Mouse (Mus musculus) G1E-ER4 (cell line): Measurements from ENCODE around the gene Ust. TPM values are rescaled to one million over a fixed set of nuclear protein-coding genes. Genes with fewer than 3 reads are reported as not detected.

ENCODE experiments used
- GATA1 ChIP-seq: IDR thresholded peaks from one replicate; pipeline ENCODE4 v1.8.0; 2012; ENCODE audit warnings: low read length, inconsistent platforms
- polyA plus RNA-seq: library from polyadenylated mRNA; stranded (reverse); fragments of >175 nt; gene quantifications from 2 replicates; pipeline ENCODE4 v1.2.3, GENCODE M21; 2012

Ust gene
- polyA plus RNA-seq, 1 experiment, result not detected

DNA sequence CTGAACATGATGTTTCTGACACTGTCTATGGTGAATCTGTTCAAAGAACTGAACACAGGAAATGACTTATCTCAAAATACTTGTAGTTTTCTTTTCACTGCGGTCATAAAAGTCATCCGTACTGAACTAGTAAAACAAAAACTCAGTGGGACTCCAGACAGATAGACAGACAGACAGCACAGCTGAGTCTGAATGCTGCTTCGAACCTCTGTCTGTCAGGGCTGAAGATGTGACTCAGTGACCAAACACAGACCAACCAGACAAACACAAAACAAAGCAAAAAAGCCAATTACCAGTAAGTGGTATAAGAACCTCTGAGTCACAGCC is 12.4 kb downstream of the Ust start:
- TF ChIP-seq GATA1, result no peak

DNA sequence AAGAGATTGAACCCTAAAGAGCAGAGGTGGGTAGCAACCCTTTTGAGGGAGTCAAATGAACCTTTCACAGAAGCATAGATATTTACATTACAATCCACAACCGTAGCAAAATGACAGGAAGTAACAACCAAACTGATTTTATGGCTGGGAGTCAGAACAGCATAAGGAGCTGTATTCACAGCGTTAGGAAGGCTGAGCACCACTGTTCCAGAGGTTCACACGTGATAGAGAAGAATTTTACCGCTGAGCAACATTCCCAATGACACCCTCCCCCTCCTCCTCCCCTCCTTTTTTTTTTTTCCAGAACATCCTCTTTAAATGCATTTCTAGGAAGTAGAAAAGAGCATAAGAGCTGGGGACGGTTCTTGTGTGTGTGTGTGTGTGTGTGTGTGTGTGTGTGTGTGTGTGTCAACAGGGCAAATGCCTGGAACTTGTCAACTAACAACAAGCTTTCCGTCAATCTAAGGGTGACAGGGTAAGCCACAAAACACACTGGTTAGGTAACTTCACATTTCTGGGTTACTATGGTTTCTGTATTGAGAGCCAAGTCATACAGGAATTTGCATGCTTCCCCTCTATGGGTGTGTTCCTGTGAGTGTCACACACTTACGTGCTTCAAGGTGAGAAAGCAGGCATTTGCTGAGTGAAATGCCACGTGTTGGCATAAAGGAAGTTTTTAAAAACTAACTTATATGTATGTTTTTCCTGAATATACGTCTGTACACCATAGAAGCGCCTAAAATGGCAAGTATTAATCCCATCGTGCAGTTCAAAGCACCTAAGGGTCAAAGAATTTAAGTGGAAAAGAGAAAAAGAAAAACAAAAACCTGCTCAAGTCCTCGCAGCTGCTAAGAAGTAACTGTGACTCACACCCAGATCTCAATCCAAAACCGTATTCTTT is 13.0 kb downstream of the Ust start:
- TF ChIP-seq GATA1, result no peak

DNA sequence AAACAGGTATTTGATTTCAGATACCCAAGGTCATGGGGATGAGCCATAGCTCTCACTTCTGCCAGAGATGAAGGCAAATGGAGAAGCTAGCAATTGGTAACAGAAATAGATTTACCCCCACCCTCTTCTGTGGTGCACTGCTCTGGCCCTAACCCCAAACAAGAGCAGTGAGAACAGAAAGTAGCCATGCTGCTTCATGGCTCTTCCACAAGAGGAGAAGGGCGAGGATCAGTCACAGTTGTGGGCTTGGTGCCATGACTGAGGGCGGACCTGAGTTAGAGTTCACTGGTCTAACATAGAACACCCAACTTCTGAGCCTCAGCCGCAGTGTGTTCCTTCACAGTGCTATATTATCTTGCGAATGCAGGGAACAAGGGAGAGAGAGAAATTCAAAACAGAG is 13.8 kb downstream of the Ust start:
- no peak for TF ChIP-seq GATA1

DNA sequence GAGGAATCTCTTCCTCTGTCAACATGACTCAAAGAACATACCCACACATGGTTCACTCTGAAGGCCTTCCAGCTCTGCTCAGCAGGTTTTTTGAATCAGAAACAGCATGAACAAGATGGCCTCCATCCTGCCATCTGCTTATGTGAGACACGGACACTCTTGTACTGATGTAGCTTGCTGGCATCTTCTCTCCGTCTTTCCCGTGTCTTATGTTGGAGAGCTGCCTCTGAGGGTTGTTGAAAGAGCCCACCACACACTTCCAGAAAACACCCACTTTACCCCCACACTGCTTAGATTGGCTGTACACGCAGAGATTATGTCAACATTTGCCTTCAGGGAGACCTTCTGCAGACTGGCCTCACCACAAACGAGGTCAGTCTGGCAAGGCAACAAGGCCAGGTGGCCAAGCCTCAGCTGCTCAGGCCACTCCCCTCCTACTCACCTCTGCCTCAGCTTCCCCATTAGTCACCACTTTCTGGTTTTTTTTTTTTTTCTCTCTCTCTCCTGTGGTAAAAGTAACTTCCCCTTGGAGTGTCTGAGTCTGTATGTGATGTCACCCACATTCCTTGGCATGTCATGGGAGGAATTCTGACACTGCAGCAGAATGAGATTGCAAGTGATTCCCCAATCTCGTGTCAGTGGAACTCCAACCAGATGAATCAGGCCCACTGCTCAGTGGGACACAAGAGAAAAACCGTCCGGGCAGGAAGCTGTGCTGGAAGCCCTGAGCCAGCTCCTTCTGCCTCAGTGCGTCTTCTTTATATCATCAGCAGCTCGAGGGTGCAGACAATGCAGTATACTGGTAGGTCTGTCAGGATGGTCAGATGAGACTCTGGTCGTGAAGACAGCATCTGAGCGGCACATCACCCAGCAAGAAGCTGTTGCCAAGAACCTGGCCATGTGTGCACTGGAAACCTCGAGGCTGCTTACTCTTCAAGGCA is 19.4 kb downstream of the Ust start:
- TF ChIP-seq GATA1, result no peak

DNA sequence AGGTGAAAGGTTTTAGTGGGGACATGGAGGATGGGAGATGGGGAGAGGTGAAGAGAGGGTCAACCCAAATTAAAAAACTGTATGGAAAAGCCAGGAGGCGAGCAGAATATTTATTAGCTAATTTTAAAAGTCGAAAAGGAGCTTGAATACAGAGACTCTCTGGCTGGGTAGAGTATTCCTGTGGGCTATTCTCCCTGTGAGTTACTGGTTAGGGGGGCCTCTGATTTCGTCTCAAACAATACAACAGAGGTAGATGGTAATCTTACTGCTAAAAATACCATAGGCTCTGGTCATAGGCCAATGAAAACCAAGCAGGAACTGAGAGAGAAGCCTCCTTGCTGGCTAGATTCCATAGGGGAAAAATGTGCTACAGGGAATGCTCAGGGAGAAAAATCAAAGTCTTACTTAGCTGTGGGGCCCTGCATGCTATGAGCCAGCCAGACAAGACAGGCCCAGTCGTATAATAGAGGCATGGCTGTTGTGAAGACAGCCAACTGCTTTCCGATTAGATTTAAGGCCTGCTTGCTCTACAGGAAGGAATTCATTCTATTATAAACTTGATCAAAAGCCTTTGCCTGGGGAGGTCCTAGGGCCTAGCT is 23.0 kb downstream of the Ust start:
- TF ChIP-seq GATA1, result no peak

DNA sequence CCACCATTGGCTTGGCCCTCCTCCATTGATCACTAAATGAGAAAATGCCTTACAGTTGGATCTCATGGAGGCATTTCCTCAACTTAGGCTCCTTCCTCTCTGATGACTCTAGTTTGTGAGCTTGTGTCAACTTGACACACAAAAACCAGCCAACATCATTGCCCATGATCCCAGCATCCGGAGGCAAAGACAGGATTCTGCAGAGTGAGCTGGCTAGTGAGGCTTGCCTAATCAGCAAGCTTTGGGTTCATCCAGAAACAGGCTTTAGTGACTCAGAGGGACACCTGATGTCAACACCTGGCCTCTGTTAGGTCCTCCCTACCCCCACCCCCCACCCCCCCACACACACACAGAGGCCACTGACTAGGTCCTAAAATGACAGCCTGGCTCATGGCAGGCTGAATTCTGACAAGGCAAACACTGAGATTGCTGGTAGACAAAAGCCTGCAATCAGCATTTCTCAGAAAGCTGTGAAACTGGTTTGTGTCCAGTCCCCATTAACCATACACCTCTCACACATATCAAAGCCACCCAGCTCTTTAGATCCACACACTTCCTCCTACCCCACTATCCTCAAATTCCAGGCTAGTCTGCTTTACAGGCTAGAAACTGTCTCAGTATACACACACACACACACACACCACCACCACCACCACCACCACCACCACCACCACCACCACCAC is 26.6 kb downstream of the Ust start:
- TF ChIP-seq GATA1, result no peak

DNA sequence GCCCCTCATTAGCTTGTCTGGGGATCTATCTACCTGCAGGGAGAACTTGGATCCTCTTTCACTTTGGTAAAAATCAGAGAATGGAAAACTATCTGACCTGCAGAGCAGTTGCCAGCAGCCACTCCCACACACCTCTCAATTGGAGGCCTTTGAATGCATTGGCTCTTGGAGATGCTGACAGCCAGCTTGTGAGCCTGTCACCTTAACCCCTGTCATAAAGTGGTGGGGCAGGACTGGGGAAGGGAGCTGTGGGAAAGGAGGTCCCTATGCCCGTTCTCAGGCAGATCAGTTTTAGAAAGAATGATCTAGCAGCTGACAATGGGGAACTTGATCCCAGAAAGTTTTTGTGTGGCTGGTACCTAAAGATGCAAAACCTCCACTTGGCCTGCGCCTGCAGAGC is 31.2 kb downstream of the Ust start:
- TF ChIP-seq GATA1, result no peak

DNA sequence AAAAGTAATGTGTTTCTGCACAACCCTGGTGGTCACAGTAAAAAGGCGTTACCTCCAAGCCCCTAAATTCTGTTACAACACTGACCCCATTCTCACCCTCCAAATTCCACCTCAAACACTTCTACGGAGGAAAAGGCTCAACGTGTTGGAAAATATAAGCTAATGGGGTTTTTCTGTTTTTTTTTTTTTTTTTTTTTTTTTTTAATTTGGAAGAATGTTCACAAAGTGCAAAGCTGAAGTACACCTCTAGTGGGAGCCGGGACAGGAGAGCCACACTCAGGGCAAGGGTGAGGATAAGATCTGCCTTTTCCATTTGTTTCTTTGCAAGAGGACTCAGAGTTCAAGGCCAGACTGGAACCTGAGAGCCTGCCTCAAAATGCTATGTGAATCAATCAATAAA is 34.1 kb downstream of the Ust start:
- TF ChIP-seq GATA1, result no peak

DNA sequence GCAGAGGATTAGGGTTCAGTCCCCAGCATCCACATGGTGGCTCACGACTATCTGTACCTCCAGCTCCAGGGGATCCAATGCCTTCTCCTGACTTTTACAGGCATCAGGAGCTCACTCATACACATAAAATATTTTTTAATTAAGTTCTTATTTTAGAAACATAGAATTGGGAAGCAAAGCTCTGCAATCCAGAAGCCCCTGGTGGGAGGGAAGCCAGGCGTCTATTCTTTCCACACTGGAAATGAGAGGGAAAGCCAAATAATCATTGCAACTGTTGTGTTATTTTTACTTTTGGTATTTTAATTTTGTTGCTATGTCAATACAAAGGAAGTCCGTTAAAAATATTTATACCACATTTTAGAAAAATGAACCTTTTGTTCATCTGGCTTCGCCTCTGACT is 35.8 kb downstream of the Ust start:
- TF ChIP-seq GATA1, result no peak

DNA sequence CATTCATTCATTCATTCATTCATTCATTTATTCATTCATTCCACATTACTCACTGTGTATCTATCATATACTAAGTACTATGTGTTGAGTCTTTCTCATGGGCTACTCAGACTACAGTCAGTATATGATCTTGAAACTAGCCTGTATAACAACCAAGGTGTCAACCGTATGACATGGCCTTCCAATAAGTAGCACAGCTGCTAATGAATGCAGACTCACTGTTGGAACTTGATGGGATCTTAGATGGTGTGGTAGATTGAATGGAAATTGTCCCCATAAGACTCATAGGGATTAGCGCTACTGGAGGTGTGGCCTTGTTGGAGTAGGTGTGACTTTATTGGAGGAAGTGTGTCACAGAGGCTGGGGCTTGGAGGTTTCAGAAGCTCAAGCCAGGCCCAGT is 38.8 kb downstream of the Ust start:
- no peak for TF ChIP-seq GATA1

DNA sequence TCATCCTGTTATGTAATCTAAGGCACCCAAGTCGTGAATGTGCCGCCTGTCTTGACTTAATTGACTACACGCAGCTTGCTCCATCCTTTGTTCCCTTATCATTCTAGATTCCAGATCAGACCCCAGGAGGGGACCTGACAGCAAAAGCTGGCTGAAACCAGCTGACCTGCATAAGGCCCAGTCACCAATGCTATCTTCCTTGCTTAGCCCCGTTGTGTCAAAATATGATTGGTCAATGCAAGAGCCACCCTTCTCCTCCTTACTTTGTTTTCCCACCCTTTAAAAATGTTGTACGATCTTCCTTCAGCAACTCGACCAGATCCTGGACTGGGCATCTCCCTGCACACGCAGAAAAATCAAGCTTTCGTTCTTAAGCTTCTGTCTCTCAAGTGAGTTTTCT is 40.7 kb downstream of the Ust start:
- no peak for TF ChIP-seq GATA1

DNA sequence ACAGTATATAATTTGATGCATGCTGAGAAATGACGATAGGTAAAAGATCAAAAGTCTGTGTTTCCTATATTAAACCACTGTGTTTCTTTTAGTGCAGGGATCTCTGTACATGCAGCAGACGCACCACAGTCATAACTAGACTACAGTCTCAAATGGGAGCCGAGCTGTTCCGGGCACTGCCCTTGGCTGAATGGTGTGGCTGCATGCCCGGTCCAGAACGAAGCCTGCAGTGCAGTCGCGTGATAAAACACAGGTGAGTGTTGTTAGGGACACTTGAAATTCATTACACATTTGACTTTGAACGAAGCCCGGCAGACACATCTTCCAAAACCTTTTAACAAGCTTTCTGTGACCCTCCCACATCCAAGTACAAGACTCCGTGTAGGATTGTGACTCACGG is 46.6 kb downstream of the Ust start:
- no peak for TF ChIP-seq GATA1

DNA sequence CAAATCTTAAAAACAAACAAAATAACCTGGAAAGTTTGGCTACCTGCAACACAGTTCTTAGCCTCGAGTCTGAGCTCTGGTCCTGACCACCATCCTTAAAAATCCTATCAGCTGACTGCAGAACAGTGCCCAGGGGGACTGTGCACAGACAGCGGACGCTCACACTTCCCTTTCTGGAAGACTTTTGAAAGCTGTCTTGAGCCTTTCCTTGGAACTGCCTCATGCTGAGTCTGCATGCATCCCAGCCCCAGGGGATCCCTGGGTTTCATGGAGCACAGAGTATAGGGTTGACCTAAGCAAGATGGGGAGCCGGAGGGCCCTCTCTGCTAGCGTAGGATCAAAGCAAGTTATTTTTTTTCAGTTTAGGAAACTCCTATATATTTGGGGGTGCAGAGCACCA is 47.6 kb downstream of the Ust start:
- TF ChIP-seq GATA1, result no peak

DNA sequence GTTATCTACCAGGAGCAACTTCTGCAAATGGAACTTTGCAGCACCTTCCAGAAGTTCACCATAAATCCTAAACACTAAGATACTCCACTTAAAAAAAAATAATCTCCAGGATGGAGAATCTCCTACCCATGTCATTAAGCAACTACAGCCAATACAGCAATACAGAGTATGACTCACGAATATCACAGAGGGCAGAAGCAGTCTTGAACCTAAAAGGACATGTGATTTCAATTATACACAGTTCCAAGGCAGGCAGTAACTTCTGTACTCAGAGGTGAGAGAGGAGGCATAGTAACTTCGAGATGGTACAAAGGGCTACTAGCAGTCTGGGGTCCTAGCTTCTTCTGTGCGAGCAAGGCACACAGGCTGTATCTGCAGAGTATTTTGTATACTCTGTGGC is 49.1 kb downstream of the Ust start:
- TF ChIP-seq GATA1, result no peak

DNA sequence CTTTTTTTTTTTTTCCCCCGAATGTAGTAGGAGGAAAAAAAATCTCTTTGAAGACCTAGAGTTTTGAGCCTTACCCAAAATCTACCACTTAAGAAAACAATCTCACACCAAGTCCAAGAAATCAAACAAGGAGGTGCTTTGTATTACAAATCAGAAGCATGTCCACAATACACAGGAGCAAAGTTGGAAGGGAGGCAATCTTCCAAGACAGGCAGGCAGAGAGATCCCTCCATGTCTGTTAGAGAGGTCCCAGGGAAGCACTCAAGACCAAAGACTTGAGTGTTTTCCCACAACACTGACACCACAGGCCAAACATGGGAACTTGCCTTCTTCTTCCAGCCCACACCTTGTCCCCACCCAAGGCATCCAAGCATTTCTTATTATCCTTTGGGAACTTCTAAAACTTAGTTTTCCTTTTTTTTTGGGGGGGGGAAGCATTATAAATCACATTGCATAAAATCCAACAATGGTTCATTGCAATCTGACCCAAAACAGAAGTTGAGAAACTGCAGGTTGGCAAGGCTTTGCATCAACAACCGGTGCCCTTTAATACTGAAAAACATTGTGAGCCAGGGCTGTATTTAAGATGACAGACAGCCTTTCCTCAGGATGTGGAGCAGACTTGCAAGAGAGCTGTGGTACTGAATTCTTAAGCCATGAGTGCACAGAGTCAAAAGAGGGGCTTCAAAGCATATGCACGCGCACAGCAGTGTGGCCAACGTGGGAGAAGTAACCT is 49.8 kb downstream of the Ust start:
- no peak for TF ChIP-seq GATA1
